In genomic region chr5:148952419-148952818, GRCm38 (mm10) we compare ENCODE assay signal across 10 mouse cellular contexts. TPM values are rescaled to one million over a fixed set of nuclear protein-coding genes. Genes with fewer than 3 reads are reported as not detected.
DNase-seq lines count a peak whose midpoint lies in the region; ATAC-seq lines count a peak whose summit lies in the region.
"Had no signal": no experiment of that assay in that cellular context is flagged by ENCODE, and none has a peak within 500 bp of the region (broad histone marks: within the 10 kb centered on the region; RNA-seq: fewer than 3 reads in every experiment).

No protein-coding gene starts in this region.

- peaks cover 30% of the 10 kb centered on the region for H3K4me1 ChIP-seq in embryonic facial prominence, embryonic 10.5 days
- H3K4me1 ChIP-seq in forebrain, embryonic 16.5 days (replicated peaks; ENCODE audit: control insufficient read depth, insufficient read depth, low read length) = no peaks in the 10 kb centered on the region
- H3K4me1 ChIP-seq: midbrain, embryonic 12.5 days had no signal

- H3K27me3 ChIP-seq in embryonic facial prominence, embryonic 10.5 days (replicated peaks; ENCODE audit: low read depth, poor library complexity, severe bottlenecking) = 0 out of 2 replicates have a peak, but pooled peaks cover 4% of the 10 kb centered on the region
- H3K27me3 ChIP-seq in forebrain, embryonic 16.5 days (replicated peaks; ENCODE audit: control insufficient read depth, insufficient read depth, low read length) = no peaks in the 10 kb centered on the region
- H3K27me3 ChIP-seq: heart, embryonic 15.5 days; midbrain, embryonic 12.5 days had no signal

- no peak overlapping the region for H3K4me2 ChIP-seq in forebrain, embryonic 16.5 days (ENCODE audit: low read length)
- H3K4me2 ChIP-seq: heart, embryonic 15.5 days; midbrain, embryonic 12.5 days had no signal

- intact Hi-C loops in left cerebral cortex, postnatal 4 days (cut with DNase I) = no loop called here
- intact Hi-C loops in left cerebral cortex, postnatal 14 days (cut with DNase I) = loop anchor here (10.0 kb wide), 1 partner anchor 138 kb away; no protein-coding TSS in a partner anchor

- H3K4me3 ChIP-seq in embryonic facial prominence, embryonic 10.5 days = no peak overlapping the region
- no peak overlapping the region for H3K4me3 ChIP-seq in forebrain, embryonic 16.5 days (replicated peaks; ENCODE audit: low read length)
- H3K4me3 ChIP-seq: heart, embryonic 15.5 days; midbrain, embryonic 12.5 days had no signal

- ATAC-seq in cerebellum, adult (ENCODE audit: insufficient number of reproducible peaks, low FRiP score, low TSS enrichment) = no peak
- ATAC-seq in neutrophil, adult 5-6 weeks (ENCODE audit: extremely low read depth, insufficient number of reproducible peaks, low FRiP score, poor library complexity, severe bottlenecking) = 0 out of 2 replicates have a peak, but pooled peaks have one; percentile 37
- ATAC-seq in inflammation-experienced regulatory T-cells, adult 6 months = no peak
- ATAC-seq in forebrain, embryonic 16.5 days = no peak

- DNase-seq in cerebellum, postnatal 14 days = peak; percentile 40 to 76
- peak; percentile 46 for DNase-seq in left cerebral cortex, postnatal 4 days
- DNase-seq in left cerebral cortex, postnatal 14 days (ENCODE audit: low spot score in 2 of 2) = no peak
- DNase-seq in embryonic facial prominence, embryonic 10.5 days (ENCODE audit: low spot score) = peak; percentile 52

- WGBS in embryonic facial prominence, embryonic 10.5 days = 48% methylated on average over 6 of the region's 6 CpGs
- WGBS in forebrain, embryonic 16.5 days = 47% methylated on average over 6 of the region's 6 CpGs

- H3K27ac ChIP-seq in embryonic facial prominence, embryonic 10.5 days (replicated peaks) = no peak overlapping the region
- H3K27ac ChIP-seq in forebrain, embryonic 16.5 days (ENCODE audit: low read length) = no peak overlapping the region
- H3K27ac ChIP-seq: midbrain, embryonic 12.5 days had no signal

- H3K9me3 ChIP-seq in embryonic facial prominence, embryonic 10.5 days = no peaks in the 10 kb centered on the region
- no peaks in the 10 kb centered on the region for H3K9me3 ChIP-seq in forebrain, embryonic 16.5 days (ENCODE audit: control insufficient read depth, low read length)
- H3K9me3 ChIP-seq: heart, embryonic 15.5 days; midbrain, embryonic 12.5 days had no signal

- no peak overlapping the region for H3K9ac ChIP-seq in forebrain, embryonic 16.5 days (replicated peaks; ENCODE audit: low read depth, low read length)
- H3K9ac ChIP-seq: heart, embryonic 15.5 days; midbrain, embryonic 12.5 days had no signal

- H3K36me3 ChIP-seq in embryonic facial prominence, embryonic 10.5 days (replicated peaks) = no peaks in the 10 kb centered on the region
- H3K36me3 ChIP-seq in forebrain, embryonic 16.5 days (ENCODE audit: control insufficient read depth, insufficient read depth) = no peaks in the 10 kb centered on the region
- H3K36me3 ChIP-seq: heart, embryonic 15.5 days; midbrain, embryonic 12.5 days had no signal

RNA-seq across cellular contexts. Expression of gene Katnal1, which starts 23.3 kb away (rescaled TPM):
- 10 to 100 TPM; 53.5 to 57.3 TPM for total RNA-seq in left cerebral cortex, postnatal 4 days (2021)
- 10 to 100 TPM; 55.4 to 56.9 TPM for total RNA-seq in left cerebral cortex, postnatal 14 days (2021)
- polyA plus RNA-seq in embryonic facial prominence, embryonic 10.5 days (2016; fragmentation: Nextera tagmentation; extraction: Ambion mirVana) = 19.9 and 20.2 TPM in 2 replicates
- total RNA-seq in neutrophil, adult 5-6 weeks (2017) = 5.2 and 8.0 TPM in 2 replicates
- 1 to 10 TPM; 2.1 to 3.7 (median 3.7) TPM for polyA plus RNA-seq in inflammation-experienced regulatory T-cells, adult 6 months (2017; shearing (Covaris generic))
- 39.6 and 44.3 TPM in 2 replicates for polyA plus RNA-seq in forebrain, embryonic 16.5 days (2015; fragmentation: Nextera tagmentation; extraction: Ambion mirVana)

RNA-seq across cellular contexts. Expression of gene Gm42791, which starts 42.5 kb away (rescaled TPM):
- total RNA-seq in left cerebral cortex, postnatal 4 days (2021) = 10 to 100 TPM in 1 of 2 experiments, 1 to 10 TPM in 1; 9.4 to 16.6 TPM
- 10 to 100 TPM; 16.6 to 17.8 TPM for total RNA-seq in left cerebral cortex, postnatal 14 days (2021)
- 0.49 and 4.6 TPM in 2 replicates for polyA plus RNA-seq in embryonic facial prominence, embryonic 10.5 days (2016; fragmentation: Nextera tagmentation; extraction: Ambion mirVana)
- total RNA-seq in neutrophil, adult 5-6 weeks (2017) = 1.3 TPM in 1 of 2 replicates, not detected in the other
- polyA plus RNA-seq in inflammation-experienced regulatory T-cells, adult 6 months (2017; shearing (Covaris generic)) = not detected
- polyA plus RNA-seq in forebrain, embryonic 16.5 days (2015; fragmentation: Nextera tagmentation; extraction: Ambion mirVana) = 4.4 and 5.8 TPM in 2 replicates

Comparison
In these comparisons a context has a peak if more than half of its experiments do, and no peak if none do; other contexts are left out.
1. DNase-seq: peak in cerebellum, postnatal 14 days (2 of 2), left cerebral cortex, postnatal 4 days (single experiment) and embryonic facial prominence, embryonic 10.5 days (single experiment); none in left cerebral cortex, postnatal 14 days (0 of 2).